Mouse (Mus musculus) ES-E14 (cell line): ENCODE data around the gene Fitm1. TPM values are rescaled to one million over a fixed set of nuclear protein-coding genes. Genes with fewer than 3 reads are reported as not detected.

Source experiments
- DNase-seq: peaks from one replicate; pipeline ENCODE4 v3.0.0-alpha.2; 2013; ENCODE audit warnings: low read depth, low spot score
- H3K27ac ChIP-seq: 2 replicates; pipeline ENCODE4 v1.5.1; 2012; ENCODE audit warnings: low read depth, mild to moderate bottlenecking, low read length, moderate library complexity, mixed read lengths; ENCODE audit not compliant: poor library complexity, insufficient read depth, severe bottlenecking
- H3K36me3 ChIP-seq: 2 replicates; pipeline ENCODE4 v1.6.1; 2012; ENCODE audit warnings: mild to moderate bottlenecking, low read length, moderate library complexity, mixed read lengths; ENCODE audit not compliant: control insufficient read depth, poor library complexity, insufficient read depth, severe bottlenecking
- H3K4me1 ChIP-seq, 2 experiments: fragments of 150-350 bp in 1 of 2; sonication (generic) in 1 of 2; 2 replicates each; pipeline ENCODE4 v1.6.1; 2012; ENCODE audit warnings: low read length in 2 of 2, mild to moderate bottlenecking in 1 of 2, mixed read lengths in 1 of 2; ENCODE audit not compliant: control insufficient read depth in 2 of 2, insufficient read depth in 2 of 2, poor library complexity in 1 of 2
- H3K4me3 ChIP-seq, 2 experiments: fragments of 150-350 bp in 1 of 2; sonication (generic) in 1 of 2; 2 replicates each; pipeline ENCODE4 v1.5.1; 2012; ENCODE audit warnings: low read length in 2 of 2, low read depth in 1 of 2, mild to moderate bottlenecking in 1 of 2, mixed read lengths in 1 of 2; ENCODE audit not compliant: insufficient read depth in 1 of 2, poor library complexity in 1 of 2, severe bottlenecking in 1 of 2
- H3K9ac ChIP-seq: 2 replicates; pipeline ENCODE4 v1.6.1; 2012; ENCODE audit warnings: low read depth, mild to moderate bottlenecking, low read length, mixed read lengths; ENCODE audit not compliant: poor library complexity, insufficient read depth, severe bottlenecking
- H3K9me3 ChIP-seq: fragments of 150-350 bp; sonication (generic); 2 replicates; pipeline ENCODE4 v1.6.1; 2012; ENCODE audit warnings: low read depth, mild to moderate bottlenecking, low read length; ENCODE audit not compliant: control insufficient read depth, insufficient read depth
- CHD2 ChIP-seq: IDR thresholded peaks from 2 replicates; pipeline ENCODE4 v1.6.1; 2014; ENCODE audit warnings: mild to moderate bottlenecking, low read depth, low read length, inconsistent platforms
- HCFC1 ChIP-seq: IDR thresholded peaks from 2 replicates; pipeline ENCODE4 v1.6.1; 2012; ENCODE audit warnings: low read length, inconsistent platforms, borderline replicate concordance; ENCODE audit not compliant: insufficient read depth
- MAFK ChIP-seq: IDR thresholded peaks from 2 replicates; pipeline ENCODE4 v1.6.1; 2014; ENCODE audit warnings: mild to moderate bottlenecking, low read depth, low read length, inconsistent platforms; ENCODE audit not compliant: insufficient read depth
- ZC3H11A ChIP-seq: IDR thresholded peaks from 2 replicates; pipeline ENCODE4 v1.6.1; 2012; ENCODE audit warnings: low read depth, mild to moderate bottlenecking, inconsistent platforms, low read length, borderline replicate concordance
- ZNF384 ChIP-seq: IDR thresholded peaks from 2 replicates; pipeline ENCODE4 v1.6.1; 2012; ENCODE audit warnings: low read depth, low read length, inconsistent platforms
- in situ Hi-C, 2 experiments: fragments of 600-800 bp; cut with MboI; formaldehyde crosslinking; loops; one replicate each; pipeline ENCODE4 v1.15.1; 2025; ENCODE audit warnings: low sequenced_read_pairs in 2 of 2, inconsistent platforms in 1 of 2; ENCODE audit not compliant: unreplicated experiment in 2 of 2
- total RNA-seq: library from RNA; depleted of rRNA; stranded (reverse); fragments of 300-350 nt; gene quantifications from 2 replicates; pipeline ENCODE4 v1.2.3, GENCODE M21; 2012

Gene Fitm1
- total RNA-seq, 1 experiment = 0.71 TPM

DNA sequence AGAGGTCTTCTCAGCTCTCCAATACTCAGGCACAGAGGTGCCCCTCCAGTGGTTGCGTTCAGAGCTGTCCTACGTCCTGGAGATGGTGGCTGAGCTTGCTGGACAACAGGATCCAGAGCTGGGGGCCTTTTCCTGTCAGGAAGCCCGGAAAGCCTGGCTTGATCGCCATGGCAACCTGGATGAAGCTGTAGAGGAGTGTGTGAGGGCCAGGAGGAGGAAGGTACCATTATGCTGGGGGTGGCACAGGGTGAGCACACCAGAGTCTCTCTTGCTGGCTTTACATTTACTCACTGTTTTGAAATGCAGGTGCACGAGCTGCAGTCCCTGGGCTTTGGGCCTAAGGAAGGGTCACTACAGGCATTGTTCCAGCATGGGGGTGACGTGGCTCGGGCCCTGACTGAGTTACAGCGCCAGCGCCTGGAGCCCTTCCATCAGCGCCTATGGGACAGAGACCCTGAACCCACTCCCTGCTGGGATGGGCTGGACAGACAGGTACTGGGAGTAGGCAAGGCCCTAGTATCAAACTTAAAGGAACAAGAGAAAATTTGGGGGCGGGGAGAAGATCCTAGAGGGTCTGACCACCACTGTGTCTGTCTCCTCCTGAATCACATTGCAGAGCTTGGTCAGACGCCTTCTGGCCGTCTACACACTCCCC, 20.7 kb downstream of the Fitm1 start:
- Histone ChIP-seq H3K36me3 (peaks cover 37% of the 10 kb centered on the region), H3K4me1 (peaks cover 0 to 3% of the 10 kb centered on the region in 2 experiments; a peak in 2 of 4 replicates), H3K9ac (no peak overlapping the region), H3K4me3 (no peak overlapping the region), H3K9me3 (no peaks in the 10 kb centered on the region), H3K27ac (no peak overlapping the region)
- in situ Hi-C loops = no loop called here
- TF ChIP-seq CHD2 (no peak), ZC3H11A (no peak), HCFC1 (no peak), ZNF384 (no peak)
- no peak for DNase-seq

- H3K4me3 ChIP-seq = no peak overlapping the region
- TF ChIP-seq MAFK (no peak), HCFC1 (no peak), ZC3H11A (no peak), ZNF384 (no peak)
- no peaks in the 10 kb centered on the region for H3K9me3 ChIP-seq
- in situ Hi-C loops = no loop called here
- H3K27ac ChIP-seq = no peak overlapping the region
- peaks cover 0 to 10% of the 10 kb centered on the region in 2 experiments; a peak in 2 of 4 replicates for H3K4me1 ChIP-seq
- H3K36me3 ChIP-seq = peaks cover 52% of the 10 kb centered on the region
- no peak overlapping the region for H3K9ac ChIP-seq
- DNase-seq = no peak
These were observed 23.3 kb downstream of the Fitm1 start for GRCm38 (mm10) chr14:55598521-55599390.

DNA sequence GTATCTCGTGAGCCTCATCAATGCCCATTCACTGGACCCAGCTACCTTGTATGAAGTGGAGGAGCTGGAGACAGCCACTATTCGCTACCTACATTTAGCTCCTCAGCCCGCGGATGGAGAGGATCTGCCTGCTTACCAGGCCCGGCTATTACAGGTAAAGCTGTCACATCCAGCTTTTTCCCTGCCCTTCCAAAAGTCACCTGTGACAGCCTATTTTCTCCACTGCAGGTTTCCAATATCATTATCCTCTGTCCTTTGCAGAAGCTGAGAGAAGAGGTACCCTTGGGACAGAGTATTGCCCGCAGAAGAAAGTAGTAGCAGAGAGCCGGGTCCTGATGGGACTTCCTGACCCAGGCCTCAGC, 27.8 kb downstream of the Fitm1 start, which contains the start of gene Irf9:
Gene Irf9 (plus strand): TSS at position 301 of the 362 bp plus-strand sequence.
- in situ Hi-C loops = no loop called here
- Histone ChIP-seq H3K36me3 (peaks cover 49% of the 10 kb centered on the region), H3K4me3 (peak within 1 kb of the TSS; percentile 56 to 59), H3K9ac (peak within 1 kb of the TSS; percentile 69; the same call in 1 of the 2 replicates), H3K27ac (peak within 1 kb of the TSS; percentile 96), H3K4me1 (peaks cover 0 to 15% of the 10 kb centered on the region in 2 experiments; a peak in 2 of 4 replicates), H3K9me3 (no peaks in the 10 kb centered on the region)
- DNase-seq = no peak
- TF ChIP-seq HCFC1 (no peak), MAFK (no peak), ZC3H11A (no peak), CHD2 (no peak)

- in situ Hi-C loops = no loop called here
- peak; percentile 96 for DNase-seq
- Histone ChIP-seq H3K9ac (peak overlapping the region; percentile 69; the same call in 1 of the 2 replicates), H3K27ac (peak overlapping the region; percentile 96), H3K9me3 (no peaks in the 10 kb centered on the region), H3K4me3 (peak overlapping the region; percentile 56 to 59), H3K36me3 (peaks cover 50% of the 10 kb centered on the region), H3K4me1 (peaks cover 0 to 15% of the 10 kb centered on the region in 2 experiments; a peak in 2 of 4 replicates)
- TF ChIP-seq HCFC1 (peak; percentile 57; the same call in 1 of the 2 replicates), ZC3H11A (no peak)
These were observed 28.5 kb downstream of the Fitm1 start for GRCm38 (mm10) chr14:55603633-55604576.
